Comparison of ENCODE assay signal across 19 mouse cellular contexts in the genomic region with DNA sequence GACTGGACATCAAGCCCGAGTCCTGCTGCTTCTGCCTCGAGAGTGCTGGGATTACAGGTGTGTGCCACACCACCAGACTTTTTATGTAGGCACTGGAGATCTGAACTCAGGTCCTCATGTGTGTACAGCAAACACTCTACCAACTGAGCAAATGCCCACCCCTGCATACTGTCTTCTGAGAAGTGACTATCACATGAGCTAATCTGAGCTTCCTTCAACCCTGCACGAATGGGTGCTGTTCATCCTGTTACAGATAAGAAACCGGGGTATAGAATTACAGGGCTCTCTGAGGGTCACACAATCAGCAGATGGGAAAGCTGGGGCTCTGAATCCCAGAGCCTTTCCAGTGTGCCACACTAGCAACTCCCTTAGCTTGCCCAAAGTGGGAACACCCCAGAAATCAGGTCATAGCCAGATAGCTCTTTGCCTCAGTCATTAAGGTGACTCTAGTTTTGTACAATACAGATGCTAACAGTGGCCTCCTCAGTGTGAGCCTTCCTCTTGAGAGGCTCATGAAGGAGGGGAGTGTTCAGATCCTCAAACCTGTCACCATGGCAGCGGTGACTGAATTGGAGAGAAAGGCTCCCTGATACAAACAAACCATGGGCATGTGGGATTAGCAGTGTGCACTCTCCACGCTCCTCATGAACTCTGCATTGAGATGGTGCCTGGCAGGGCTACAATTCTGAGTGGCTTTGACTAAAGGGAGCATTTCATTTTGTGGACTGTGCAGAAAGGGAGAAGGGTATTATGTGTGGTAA. TPM values are rescaled to one million over a fixed set of nuclear protein-coding genes. Genes with fewer than 3 reads are reported as not detected.
DNase-seq lines count a peak whose midpoint lies in the region; ATAC-seq and TF ChIP-seq lines count a peak whose summit lies in the region.
"Had no signal": no experiment of that assay in that cellular context is flagged by ENCODE, and none has a peak within 500 bp of the region (broad histone marks: within the 10 kb centered on the region; RNA-seq: fewer than 3 reads in every experiment).

No protein-coding gene starts in this region.

- no peaks in the 10 kb centered on the region for H3K9me3 ChIP-seq in lung, embryonic 16.5 days (ENCODE audit: control insufficient read depth, low read length)
- no peaks in the 10 kb centered on the region for H3K9me3 ChIP-seq in forebrain, postnatal 0 days (ENCODE audit: low read length)
- H3K9me3 ChIP-seq in midbrain, embryonic 14.5 days (ENCODE audit: control insufficient read depth, low read length) = no peaks in the 10 kb centered on the region
- H3K9me3 ChIP-seq: embryonic facial prominence, embryonic 13.5 days; heart, embryonic 10.5 days; stomach, embryonic 15.5 days had no signal

- ATAC-seq in lung, embryonic 16.5 days (ENCODE audit: low read depth) = 0 out of 2 replicates have a peak, but pooled peaks have one; percentile 5
- ATAC-seq in activated CD4-positive, CD25-positive, alpha-beta regulatory T cell, adult 4 months = peak; percentile 19
- ATAC-seq in forebrain, postnatal 0 days = peak; percentile 50; the same call in 1 of the 2 replicates
- peak; percentile 61 for ATAC-seq in midbrain, embryonic 14.5 days (ENCODE audit: low FRiP score, low TSS enrichment)

- H3K4me2 ChIP-seq in lung, embryonic 16.5 days (ENCODE audit: low read depth, low read length) = no peak overlapping the region
- H3K4me2 ChIP-seq in forebrain, postnatal 0 days (ENCODE audit: low read depth) = no peak overlapping the region
- H3K4me2 ChIP-seq in midbrain, embryonic 14.5 days (ENCODE audit: low read length) = no peak overlapping the region
- H3K4me2 ChIP-seq: embryonic facial prominence, embryonic 13.5 days; stomach, embryonic 15.5 days had no signal

- no peak for DNase-seq in lung, postnatal 4 days
- DNase-seq in forebrain, postnatal 0 days = no peak
- DNase-seq in midbrain, embryonic 14.5 days = peak; percentile 60
- no peak for DNase-seq in spleen, adult 12 weeks (ENCODE audit: low spot score)
- no peak for DNase-seq in frontal cortex, postnatal 36 days (ENCODE audit: low spot score in 2 of 2)
- DNase-seq: cerebellum, postnatal 36 days; gastrocnemius, postnatal 25 days; heart, postnatal 14 days; kidney, adult 11 months; kidney, postnatal 14 days; lung, postnatal 14 days; spleen, adult 18-20 months had no signal

- H3K4me1 ChIP-seq in lung, embryonic 16.5 days (replicated peaks; ENCODE audit: control insufficient read depth, insufficient read depth, low read length) = no peaks in the 10 kb centered on the region
- no peaks in the 10 kb centered on the region for H3K4me1 ChIP-seq in forebrain, postnatal 0 days (ENCODE audit: insufficient read depth)
- H3K4me1 ChIP-seq in midbrain, embryonic 14.5 days (ENCODE audit: control insufficient read depth, insufficient read depth, low read length) = no peaks in the 10 kb centered on the region

- H3K9ac ChIP-seq in lung, embryonic 16.5 days (ENCODE audit: low read length) = no peak overlapping the region
- no peak overlapping the region for H3K9ac ChIP-seq in forebrain, postnatal 0 days
- no peak overlapping the region for H3K9ac ChIP-seq in midbrain, embryonic 14.5 days (replicated peaks; ENCODE audit: low read length)
- H3K9ac ChIP-seq: embryonic facial prominence, embryonic 13.5 days; liver, embryonic 14.5 days; stomach, embryonic 15.5 days had no signal

- H3K27ac ChIP-seq in lung, embryonic 16.5 days (ENCODE audit: low read length) = no peak overlapping the region
- no peak overlapping the region for H3K27ac ChIP-seq in forebrain, postnatal 0 days (ENCODE audit: low read depth, low read length)
- no peak overlapping the region for H3K27ac ChIP-seq in midbrain, embryonic 14.5 days (replicated peaks; ENCODE audit: low read depth, low read length)
- H3K27ac ChIP-seq: embryonic facial prominence, embryonic 13.5 days; heart, embryonic 10.5 days; liver, embryonic 14.5 days; stomach, embryonic 15.5 days had no signal

- no peak overlapping the region for H3K4me3 ChIP-seq in lung, embryonic 16.5 days (ENCODE audit: low read length)
- no peak overlapping the region for H3K4me3 ChIP-seq in forebrain, postnatal 0 days (ENCODE audit: low read depth, low read length)
- no peak overlapping the region for H3K4me3 ChIP-seq in midbrain, embryonic 14.5 days (replicated peaks; ENCODE audit: low read depth, low read length)
- H3K4me3 ChIP-seq: embryonic facial prominence, embryonic 13.5 days; heart, embryonic 10.5 days; stomach, embryonic 15.5 days had no signal

- H3K36me3 ChIP-seq in lung, embryonic 16.5 days (ENCODE audit: control insufficient read depth, insufficient read depth, low read length) = peaks cover 24% of the 10 kb centered on the region
- H3K36me3 ChIP-seq in forebrain, postnatal 0 days (ENCODE audit: insufficient read depth) = no peaks in the 10 kb centered on the region
- no peaks in the 10 kb centered on the region for H3K36me3 ChIP-seq in midbrain, embryonic 14.5 days (ENCODE audit: control insufficient read depth, insufficient read depth, low read length)

- H3K27me3 ChIP-seq in lung, embryonic 16.5 days (ENCODE audit: control insufficient read depth, insufficient read depth, low read depth, low read length) = no peaks in the 10 kb centered on the region
- H3K27me3 ChIP-seq in forebrain, postnatal 0 days (ENCODE audit: insufficient read depth, low read length) = no peaks in the 10 kb centered on the region
- no peaks in the 10 kb centered on the region for H3K27me3 ChIP-seq in midbrain, embryonic 14.5 days (ENCODE audit: control insufficient read depth, insufficient read depth, low read length)
- H3K27me3 ChIP-seq: CH12.LX; embryonic facial prominence, embryonic 13.5 days; stomach, embryonic 15.5 days had no signal

- 60% methylated on average over 6 of the region's 6 CpGs for WGBS in lung, embryonic 16.5 days
- 78% methylated on average over 6 of the region's 6 CpGs for WGBS in forebrain, postnatal 0 days
- WGBS in midbrain, embryonic 14.5 days = 74% methylated on average over 6 of the region's 6 CpGs

- no peak for TF ChIP-seq CTCF in forebrain, postnatal 0 days (IDR thresholded peaks at IDR 0.05; ENCODE audit: low read depth)

RNA-seq across cellular contexts. Expression of a gene that starts 8.3 kb away (rescaled TPM):
- polyA plus RNA-seq in lung, embryonic 16.5 days (2015; fragmentation: Nextera tagmentation; extraction: Ambion mirVana) = 124 and 134 TPM in 2 replicates
- 10 to 100 TPM; 10.1 to 11.2 TPM for polyA plus RNA-seq in activated CD4-positive, CD25-positive, alpha-beta regulatory T cell, adult 4 months (2017; shearing (Covaris generic))
- total RNA-seq in forebrain, postnatal 0 days (2014; rRNA removed) = 37.7 and 41.4 TPM in 2 replicates
- 42.5 and 55.1 TPM in 2 replicates for polyA plus RNA-seq in forebrain, postnatal 0 days (2015; fragmentation: Nextera tagmentation; extraction: Ambion mirVana)
- polyA plus RNA-seq in midbrain, embryonic 14.5 days (2014; fragmentation: Nextera tagmentation; extraction: Ambion mirVana) = 20.4 and 42.8 TPM in 2 replicates

Comparison
In these comparisons a context has a peak if more than half of its experiments do, and no peak if none do; other contexts are left out.
1. ATAC-seq: peak in every context shown above with its lines; median percentile 61 in midbrain, embryonic 14.5 days; 50 in forebrain, postnatal 0 days; 19 in activated CD4-positive, CD25-positive, alpha-beta regulatory T cell, adult 4 months; 5 in lung, embryonic 16.5 days.